27 mouse cellular contexts compared by ENCODE assay signal in genomic region chr7:42496202-42496601, GRCm38 (mm10). TPM values are rescaled to one million over a fixed set of nuclear protein-coding genes. Genes with fewer than 3 reads are reported as not detected.
"Had no signal": no experiment of that assay in that cellular context is flagged by ENCODE, and none has a peak within 500 bp of the region (broad histone marks: within the 10 kb centered on the region; RNA-seq: fewer than 3 reads in every experiment).

No protein-coding gene starts in this region.

- H3K27me3 ChIP-seq: limb, embryonic 12.5 days; limb, embryonic 15.5 days; liver, embryonic 13.5 days; midbrain, embryonic 12.5 days; midbrain, embryonic 15.5 days; neural tube, embryonic 12.5 days; neural tube, embryonic 15.5 days; stomach, embryonic 15.5 days had no signal

- DNase-seq: kidney, adult 18-20 months; kidney, adult 9 months; kidney, postnatal 25 days; left cerebral cortex, postnatal 4 days; liver, embryonic 13.5 days; lung, adult 2 months; lung, postnatal 14 days; lung, postnatal 4 days; right cerebral cortex, adult 18-20 months; right cerebral cortex, postnatal 25 days; spleen, adult 18-20 months; thymus, postnatal 25 days had no signal

- H3K9ac ChIP-seq: limb, embryonic 12.5 days; limb, embryonic 15.5 days; liver, embryonic 13.5 days; midbrain, embryonic 12.5 days; midbrain, embryonic 15.5 days; neural tube, embryonic 12.5 days; neural tube, embryonic 15.5 days; stomach, embryonic 15.5 days had no signal

- H3K4me2 ChIP-seq: limb, embryonic 12.5 days; limb, embryonic 15.5 days; liver, embryonic 13.5 days; midbrain, embryonic 12.5 days; midbrain, embryonic 15.5 days; neural tube, embryonic 12.5 days; neural tube, embryonic 15.5 days; stomach, embryonic 15.5 days had no signal

- H3K4me3 ChIP-seq: limb, embryonic 12.5 days; limb, embryonic 15.5 days; liver, embryonic 13.5 days; midbrain, embryonic 12.5 days; midbrain, embryonic 15.5 days; neural tube, embryonic 12.5 days; neural tube, embryonic 15.5 days; stomach, embryonic 15.5 days had no signal

- ATAC-seq: midbrain, embryonic 15.5 days had no signal

- H3K27ac ChIP-seq: kidney, postnatal 0 days; limb, embryonic 12.5 days; limb, embryonic 15.5 days; liver, embryonic 13.5 days; midbrain, embryonic 12.5 days; midbrain, embryonic 15.5 days; neural tube, embryonic 12.5 days; neural tube, embryonic 15.5 days; stomach, embryonic 15.5 days had no signal

- H3K9me3 ChIP-seq: limb, embryonic 15.5 days; liver, embryonic 13.5 days; stomach, embryonic 15.5 days had no signal

- H3K4me1 ChIP-seq: limb, embryonic 12.5 days; limb, embryonic 15.5 days; liver, embryonic 13.5 days; midbrain, embryonic 12.5 days; midbrain, embryonic 15.5 days; neural tube, embryonic 12.5 days; neural tube, embryonic 15.5 days; stomach, embryonic 15.5 days had no signal

RNA-seq across cellular contexts. Expression of gene 4933421I07Rik, which starts 48.3 kb away (rescaled TPM):
- total RNA-seq: layer of hippocampus, adult 8-10 months; layer of hippocampus, postnatal 10 days; left cerebral cortex, adult 8-10 months; left cerebral cortex, postnatal 14 days; left cerebral cortex, postnatal 4 days had no signal
- polyA plus RNA-seq: kidney, postnatal 0 days; limb, embryonic 12.5 days; limb, embryonic 15.5 days; liver, embryonic 13.5 days; liver, embryonic 16.5 days; lung, adult 2 months; lung, embryonic 16.5 days; midbrain, embryonic 12.5 days; midbrain, embryonic 15.5 days; neural tube, embryonic 12.5 days; neural tube, embryonic 15.5 days; stomach, embryonic 15.5 days; thymus, postnatal 0 days had no signal
